In genomic region chr9:63135356-63135755, GRCm38 (mm10) we compare ENCODE assay signal across 10 mouse cellular contexts. TPM values are rescaled to one million over a fixed set of nuclear protein-coding genes. Genes with fewer than 3 reads are reported as not detected.
DNase-seq lines count a peak whose midpoint lies in the region; ATAC-seq and TF ChIP-seq lines count a peak whose summit lies in the region.
"Had no signal": no experiment of that assay in that cellular context is flagged by ENCODE, and none has a peak within 500 bp of the region (broad histone marks: within the 10 kb centered on the region; RNA-seq: fewer than 3 reads in every experiment).

No protein-coding gene starts in this region.

- peaks cover 26% of the 10 kb centered on the region; the same call in 1 of the 2 replicates for H3K27me3 ChIP-seq in cerebellum, adult 2 months (ENCODE audit: control insufficient read depth, insufficient read depth, low read length)
- H3K27me3 ChIP-seq in thymus, adult 2 months (ENCODE audit: control insufficient read depth, insufficient read depth, low read length): peaks cover 26% of the 10 kb centered on the region
- peaks cover 93% of the 10 kb centered on the region for H3K27me3 ChIP-seq in liver, embryonic 12.5 days (replicated peaks)
- H3K27me3 ChIP-seq in stomach, postnatal 0 days (ENCODE audit: control insufficient read depth, insufficient read depth, low read length): peaks cover 19% of the 10 kb centered on the region; the same call in 1 of the 2 replicates

- peak overlapping the region; percentile 45 for H3K4me2 ChIP-seq in liver, embryonic 12.5 days
- peak overlapping the region; percentile 45 for H3K4me2 ChIP-seq in stomach, postnatal 0 days (replicated peaks; ENCODE audit: low read depth)

- H3K9ac ChIP-seq in liver, embryonic 12.5 days: no peak overlapping the region
- H3K9ac ChIP-seq in stomach, postnatal 0 days (ENCODE audit: low read length): no peak overlapping the region

- ATAC-seq in liver, embryonic 12.5 days: no peak
- no peak for ATAC-seq in stomach, postnatal 0 days (ENCODE audit: low FRiP score, low TSS enrichment)

- no peak for TF ChIP-seq CTCF in cerebellum, adult 2 months (IDR thresholded peaks at IDR 0.05; ENCODE audit: borderline replicate concordance, insufficient read depth, low read depth, low read length)
- no peak for TF ChIP-seq CTCF in thymus, adult 2 months (IDR thresholded peaks at IDR 0.05; ENCODE audit: borderline replicate concordance, control insufficient read depth, extremely low read depth, insufficient read depth, low read length, poor library complexity)
- no peak for TF ChIP-seq CTCF in stomach, postnatal 0 days (IDR thresholded peaks at IDR 0.05; ENCODE audit: low read depth)

- H3K4me1 ChIP-seq in cerebellum, adult 2 months (ENCODE audit: control insufficient read depth, insufficient read depth, low read length): peaks cover 6% of the 10 kb centered on the region
- peaks cover 20% of the 10 kb centered on the region for H3K4me1 ChIP-seq in thymus, adult 2 months (replicated peaks; ENCODE audit: control insufficient read depth, insufficient read depth, low read length)
- H3K4me1 ChIP-seq in liver, embryonic 12.5 days: peaks cover 24% of the 10 kb centered on the region
- H3K4me1 ChIP-seq in stomach, postnatal 0 days (replicated peaks; ENCODE audit: control insufficient read depth, insufficient read depth): peaks cover 7% of the 10 kb centered on the region; the same call in 1 of the 2 replicates

- no peaks in the 10 kb centered on the region for H3K36me3 ChIP-seq in thymus, adult 2 months (ENCODE audit: control insufficient read depth, insufficient read depth, low read length)
- H3K36me3 ChIP-seq in liver, embryonic 12.5 days: no peaks in the 10 kb centered on the region
- H3K36me3 ChIP-seq in stomach, postnatal 0 days (ENCODE audit: control insufficient read depth, insufficient read depth, low read length): no peaks in the 10 kb centered on the region

- DNase-seq in cerebellum, adult 2 months: peak; percentile 23 to 33
- no peak for DNase-seq in cerebellum, adult 8-10 months
- no peak for DNase-seq in thymus, adult 2 months
- no peak for DNase-seq in thymus, adult 18-20 months
- no peak for DNase-seq in stomach, postnatal 0 days (ENCODE audit: low spot score)
- no peak for DNase-seq in retina, embryonic 14.5 days (ENCODE audit: low spot score)
- no peak for DNase-seq in kidney, postnatal 25 days

- no peaks in the 10 kb centered on the region for H3K9me3 ChIP-seq in liver, embryonic 12.5 days (replicated peaks)
- no peaks in the 10 kb centered on the region for H3K9me3 ChIP-seq in stomach, postnatal 0 days (ENCODE audit: control insufficient read depth, low read length)

- no peak overlapping the region for H3K27ac ChIP-seq in cerebellum, adult 2 months (ENCODE audit: insufficient read depth, low read length)
- H3K27ac ChIP-seq in thymus, adult 2 months (ENCODE audit: control insufficient read depth, insufficient read depth, low read length): no peak overlapping the region
- no peak overlapping the region for H3K27ac ChIP-seq in liver, embryonic 12.5 days
- no peak overlapping the region for H3K27ac ChIP-seq in stomach, postnatal 0 days (replicated peaks)

- no peak for TF ChIP-seq EP300 in stomach, postnatal 0 days (optimal IDR thresholded peaks at IDR 0.05)

- TF ChIP-seq POLR2A in cerebellum, adult 2 months (IDR thresholded peaks at IDR 0.05; ENCODE audit: borderline replicate concordance, insufficient read depth, low read length): no peak
- TF ChIP-seq POLR2A in thymus, adult 2 months (IDR thresholded peaks at IDR 0.05; ENCODE audit: control insufficient read depth, extremely low read depth, insufficient read depth, low read length, poor library complexity): no peak

- WGBS in cerebellum, adult 2 months: 3% methylated on average over 11 of the region's 11 CpGs
- 4% methylated on average over 11 of the region's 11 CpGs for WGBS in thymus, adult 2 months
- WGBS in liver, embryonic 12.5 days (ENCODE audit: insufficient replicate concordance): 6% methylated on average over 11 of the region's 11 CpGs
- WGBS in stomach, postnatal 0 days: 7% methylated on average over 11 of the region's 11 CpGs

- H3K4me3 ChIP-seq in cerebellum, adult 2 months (replicated peaks; ENCODE audit: insufficient read depth, low read depth, low read length): peak overlapping the region; percentile 61
- peak overlapping the region; percentile 22 for H3K4me3 ChIP-seq in thymus, adult 2 months (ENCODE audit: control insufficient read depth, insufficient read depth, low read length)
- peak overlapping the region; percentile 9; the same call in 1 of the 2 replicates for H3K4me3 ChIP-seq in liver, embryonic 12.5 days
- H3K4me3 ChIP-seq in stomach, postnatal 0 days (ENCODE audit: low read depth, low read length): peak overlapping the region; percentile 17

RNA-seq across cellular contexts. Expression of gene Skor1, which starts 13.4 kb away (rescaled TPM):
- polyA plus RNA-seq in cerebellum, adult 2 months (2012; rRNA removed): 7.1 and 9.2 TPM in 2 replicates
- 0.04 and 0.09 TPM in 2 replicates for polyA plus RNA-seq in thymus, adult 2 months (2012; rRNA removed)
- not detected in 2 replicates for polyA plus RNA-seq in liver, embryonic 12.5 days (2016; fragmentation: Nextera tagmentation; extraction: Ambion mirVana)
- polyA plus RNA-seq in stomach, postnatal 0 days (2015; fragmentation: Nextera tagmentation; extraction: Ambion mirVana): not detected in 2 replicates
- polyA plus RNA-seq: C2C12; liver, adult 2 months had no signal

Comparison
In these comparisons a context has a peak if more than half of its experiments do, and no peak if none do; other contexts are left out.
1. DNase-seq: peak in cerebellum, adult 2 months (2 of 2); none in cerebellum, adult 8-10 months (single experiment), thymus, adult 2 months (single experiment), thymus, adult 18-20 months (0 of 2), stomach, postnatal 0 days (single experiment), retina, embryonic 14.5 days (single experiment) and kidney, postnatal 25 days (0 of 2).
2. H3K4me3 ChIP-seq: peak in every context shown above with its lines; median percentile 61 in cerebellum, adult 2 months; 22 in thymus, adult 2 months; 17 in stomach, postnatal 0 days; 9 in liver, embryonic 12.5 days.